Mouse (Mus musculus) c-Kit-negative CD71-positive TER-119-positive erythroid progenitor cells, embryonic 14.5 days (primary cell): ENCODE measurements around the gene Olfr1431.
"Not testable (repeated sequence)": the region's sequence is repeated elsewhere in the genome, so short reads cannot be mapped to it uniquely, and the experiment has no call there.

Experiments
- DNase-seq: peaks from one replicate; pipeline ENCODE4 v3.0.0-alpha.2; 2013; ENCODE audit warnings: low read depth, low spot score

The Olfr1431 gene

DNA sequence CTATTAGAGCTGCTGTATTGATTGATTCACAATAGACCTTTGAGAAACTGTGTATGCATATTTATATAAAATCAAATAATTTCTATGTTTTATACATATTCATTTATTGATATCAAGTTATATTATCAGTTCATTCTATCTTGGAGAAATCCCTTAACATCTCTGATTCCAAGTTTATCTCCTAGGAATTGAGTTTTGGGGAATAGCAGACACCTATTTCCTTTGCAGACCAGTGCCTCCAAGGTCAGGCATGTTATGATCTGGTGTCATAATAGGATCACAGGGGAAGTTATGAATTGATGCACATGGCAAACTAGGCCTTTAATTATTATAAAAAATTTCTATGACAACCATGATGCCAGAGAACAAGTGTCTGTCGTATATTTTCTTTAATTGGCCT, at the start of gene Olfr1431:
Gene Olfr1431 (plus strand): TSS at position 301 of the 400 bp plus-strand sequence.
- no peak for DNase-seq

DNA sequence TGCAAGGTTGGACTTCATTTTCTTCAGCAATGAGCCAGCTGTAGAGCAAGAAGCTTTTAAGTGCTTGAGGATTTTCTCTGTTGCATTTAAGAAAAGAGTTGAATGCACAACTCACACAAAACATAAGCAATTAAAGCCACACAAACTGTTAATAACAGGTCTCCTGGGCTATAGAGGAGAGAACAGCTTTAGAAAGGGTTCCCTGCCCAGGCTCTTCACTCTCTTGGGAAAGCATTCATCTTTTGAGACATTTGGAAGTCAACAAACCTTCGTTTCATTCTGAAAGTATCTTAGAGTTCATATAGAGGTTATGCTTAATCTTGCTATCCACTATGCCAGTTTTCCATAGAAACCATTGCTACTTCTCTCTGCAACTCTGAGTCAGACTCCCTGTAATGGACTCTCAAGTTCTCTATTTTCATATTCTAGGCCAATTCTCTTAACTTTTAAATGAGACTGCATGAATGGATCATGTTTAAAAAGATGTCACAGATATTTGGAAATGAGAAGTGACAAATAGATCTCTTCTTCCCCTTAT, 30.3 kb upstream of the Olfr1431 start, which contains the start of gene Olfr1555-ps1:
Gene Olfr1555-ps1 (minus strand): TSS at position 51 of the 538 bp plus-strand sequence.
- not testable (repeated sequence) for DNase-seq

DNA sequence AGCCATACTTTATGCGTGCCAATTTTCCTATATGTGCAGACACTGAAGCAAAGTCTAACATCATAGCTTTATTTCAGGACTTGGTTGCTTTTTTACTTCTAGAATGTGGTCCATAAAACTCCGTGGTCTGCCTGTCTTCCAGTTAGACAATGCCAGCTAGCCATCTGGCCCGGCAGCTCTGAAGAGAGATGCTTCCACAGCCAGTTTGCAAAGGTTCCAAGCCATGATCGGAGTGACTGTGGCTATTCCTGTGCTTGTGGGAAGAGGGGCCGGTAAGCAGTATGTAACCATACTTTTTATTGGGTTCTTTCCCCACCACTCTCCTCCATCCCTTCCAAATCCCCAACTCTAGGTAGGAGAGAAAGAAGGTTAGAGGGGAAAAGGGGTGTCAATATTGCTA, 25.0 kb upstream of the Olfr1431 start:
- not testable (repeated sequence) for DNase-seq

DNA sequence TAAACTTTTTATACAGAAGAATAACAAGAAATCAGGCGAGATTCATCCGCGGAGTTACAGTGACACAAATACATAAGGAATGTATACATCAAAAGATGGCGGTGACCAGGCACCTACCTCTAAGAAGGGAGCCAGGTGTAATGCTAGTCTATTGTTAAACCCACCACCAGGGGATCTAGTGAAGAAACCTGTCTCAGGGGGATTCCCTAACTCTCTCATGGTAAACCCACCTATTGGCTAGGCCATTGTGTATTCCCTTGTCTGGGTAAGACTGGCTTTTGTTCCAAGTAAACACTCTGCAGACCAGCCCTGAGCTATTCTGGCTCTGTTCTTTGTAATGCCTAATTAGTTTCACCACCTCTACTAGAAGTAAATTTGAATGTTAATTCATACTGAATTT, 1.4 kb upstream of the Olfr1431 start:
- DNase-seq = not testable (repeated sequence)

DNA sequence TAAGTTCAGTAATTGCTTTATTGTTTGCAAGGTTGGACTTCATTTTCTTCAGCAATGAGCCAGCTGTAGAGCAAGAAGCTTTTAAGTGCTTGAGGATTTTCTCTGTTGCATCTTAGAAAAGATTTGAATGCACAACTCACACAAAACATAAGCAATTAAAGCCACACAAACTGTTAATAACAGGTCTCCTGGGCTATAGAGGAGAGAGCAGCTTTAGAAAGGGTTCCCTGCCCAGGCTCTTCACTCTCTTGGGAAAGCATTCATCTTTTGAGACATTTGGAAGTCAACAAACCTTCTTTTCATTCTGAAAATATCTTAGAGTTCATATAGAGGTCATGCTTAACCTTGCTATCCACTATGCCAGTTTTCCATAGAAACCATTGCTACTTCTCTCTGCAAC, 32.1 kb downstream of the Olfr1431 start, which contains the start of gene Olfr1432:
Gene Olfr1432 (minus strand): TSS at position 101 of the 400 bp plus-strand sequence.
- DNase-seq = not testable (repeated sequence)

DNA sequence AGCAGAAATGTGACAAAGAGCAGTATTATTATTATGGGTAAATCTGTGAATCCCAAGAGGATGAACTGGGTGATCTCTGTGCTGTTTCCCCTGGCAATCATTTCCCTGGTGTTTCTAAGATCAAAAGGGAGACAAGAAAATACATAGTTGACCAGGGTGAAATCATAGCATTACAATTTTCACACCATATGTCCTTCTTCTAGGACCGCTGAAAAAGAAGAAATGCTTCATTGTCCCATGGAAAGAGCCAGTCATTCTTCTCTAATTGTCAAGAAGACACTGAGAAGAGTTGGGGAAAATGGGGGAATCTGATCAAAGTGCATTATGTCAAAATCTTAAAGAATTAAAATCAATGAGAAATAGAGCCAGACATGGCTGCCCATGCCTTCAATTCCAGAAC, 41.1 kb downstream of the Olfr1431 start, which contains the start of gene Olfr262:
Gene Olfr262 (minus strand): TSS at position 101 of the 400 bp plus-strand sequence.
- DNase-seq = no peak

DNA sequence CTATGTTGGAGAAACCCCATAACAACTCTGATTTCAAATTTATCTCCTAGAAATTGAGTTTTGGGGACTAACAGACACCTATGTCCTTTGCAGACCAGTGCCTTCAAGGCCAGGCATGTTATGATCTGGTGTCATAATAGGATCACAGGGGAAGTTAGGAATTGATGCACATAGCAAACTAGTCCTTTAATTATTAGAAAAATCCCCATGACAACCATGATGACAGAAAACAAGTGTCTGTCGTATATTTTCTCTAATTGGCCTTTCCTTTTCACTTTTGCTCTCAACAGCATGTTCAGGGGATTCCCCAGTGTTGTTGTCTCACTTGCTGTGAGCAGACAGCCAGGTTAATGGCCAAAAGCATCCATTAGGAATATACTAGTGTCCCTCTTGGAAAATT, 60.3 kb downstream of the Olfr1431 start, which contains the start of gene Olfr235:
Gene Olfr235 (plus strand): TSS at position 301 of the 400 bp plus-strand sequence.
- no peak for DNase-seq
